Mouse (Mus musculus): ENCODE results near the gene Rabgap1l.

GRCm38 (mm10) chr1:160327531-160327930, 465.5 kb downstream of the Rabgap1l start:
- TF ChIP-seq POLR2A (IDR thresholded peaks at IDR 0.05; ENCODE audit: extremely low read depth, insufficient read depth, low read length), result no peak
- no peak for TF ChIP-seq CTCF (IDR thresholded peaks at IDR 0.05; ENCODE audit: extremely low read depth, insufficient read depth, low read length)

All from cortical plate, adult 2 months (tissue).